Mouse (Mus musculus): ENCODE measurements around the gene Nsun6.

Nsun6 gene

DNA sequence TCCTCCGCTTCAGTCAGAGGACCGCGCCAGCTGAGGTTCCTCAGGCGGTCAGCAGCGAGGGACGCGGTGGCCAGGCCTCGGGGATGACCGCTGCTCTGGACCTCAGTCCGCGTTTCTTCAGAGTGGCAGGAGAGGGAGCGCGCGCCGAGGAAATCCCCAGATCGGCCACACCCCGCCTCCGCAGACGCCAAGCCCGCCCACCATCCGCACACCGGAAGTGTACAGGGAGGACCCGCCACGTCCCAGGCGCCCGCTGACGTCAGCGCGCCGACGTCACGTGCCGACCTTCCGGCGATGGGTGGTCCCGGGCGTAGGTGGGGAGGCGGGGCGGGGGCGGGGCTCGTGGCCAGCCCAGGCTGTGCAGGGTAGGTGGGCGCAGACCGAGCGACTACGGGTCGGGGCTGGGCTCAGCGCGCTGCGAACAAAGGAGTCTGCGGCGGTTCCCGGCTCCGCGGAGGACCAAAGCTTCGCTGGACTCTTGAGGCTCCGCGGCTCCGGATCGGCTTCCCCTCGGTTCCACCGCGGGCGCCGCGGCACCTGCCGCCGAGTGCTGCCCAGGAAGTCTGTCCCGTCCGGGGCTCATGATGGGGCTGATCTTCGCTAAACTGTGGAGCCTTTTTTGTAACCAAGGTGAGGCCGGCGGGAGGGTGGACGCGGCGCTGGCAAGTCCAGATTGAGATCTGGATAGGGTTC lies at the start of gene Nsun6:
Gene Nsun6, minus strand, starts transcription at position 125 of the 693 bp plus-strand sequence.
- POLR2A ChIA-PET: interaction anchor here in 3 of 4 experiments (0.8 to 2.7 kb wide), 12 partner anchors 8 to 1301 kb away, joined by 3 to 11 read pairs (median 4); partner anchors contain the start of gene Plxdc2 (in 1 of the 3)
- CTCF ChIA-PET: interaction anchor here in 1 of 4 experiments (0.6 kb wide), 1 partner anchor 881 kb away, joined by 3 read pairs; no protein-coding TSS in a partner anchor

DNA sequence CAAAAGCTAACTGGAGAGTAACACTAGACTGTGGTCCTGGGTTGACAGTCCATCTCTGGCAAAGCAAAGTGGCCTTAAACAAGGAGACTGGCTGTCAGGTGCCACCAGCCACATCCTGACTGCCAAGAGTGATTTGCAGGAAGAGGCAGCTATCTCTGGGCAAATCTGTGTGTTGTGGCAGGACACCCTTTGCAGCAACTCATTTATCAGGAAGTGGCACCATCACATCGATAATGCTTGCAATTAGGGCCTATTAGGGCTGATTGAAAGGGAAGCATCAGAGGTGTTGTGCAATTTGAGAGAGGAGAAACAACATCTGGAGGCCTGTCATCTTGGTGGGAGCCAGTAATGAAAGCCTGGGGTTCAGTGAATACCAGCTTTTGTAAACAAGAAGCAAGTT lies 49.5 kb upstream of the Nsun6 start:
- ChIA-PET POLR2A (no interaction called here), CTCF (no interaction called here)

DNA sequence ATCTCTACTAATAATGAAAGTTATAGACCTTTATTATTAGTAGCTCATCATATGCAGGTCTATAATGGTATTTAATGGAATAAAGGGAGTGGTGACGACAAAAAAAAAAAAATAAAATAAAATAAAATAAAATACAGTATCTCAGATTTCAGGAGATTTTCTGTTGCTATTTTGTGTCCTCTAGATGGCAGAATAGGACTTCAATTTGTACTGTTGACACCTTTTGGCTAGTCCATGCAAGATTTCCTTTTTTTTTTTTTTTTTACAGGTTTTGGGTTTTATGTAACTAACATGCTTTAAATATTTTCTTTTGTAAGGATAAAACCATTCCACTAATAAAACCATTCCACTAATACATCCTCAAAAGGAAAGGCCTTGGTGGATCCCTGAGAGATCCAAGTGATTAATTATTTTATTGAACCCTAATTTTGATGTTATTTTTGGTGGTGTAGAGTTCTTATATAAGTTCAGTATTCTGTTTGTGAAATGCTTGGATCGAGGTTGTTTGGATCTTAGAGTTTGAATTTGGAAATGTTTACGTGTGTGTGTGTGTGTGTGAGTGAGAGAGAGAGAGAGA lies 41.7 kb upstream of the Nsun6 start:
- ChIA-PET POLR2A (no interaction called here), CTCF (no interaction called here)

GRCm38 (mm10) chr2:15087308-15087707 lies 32.4 kb upstream of the Nsun6 start:
- ChIA-PET POLR2A (no interaction called here), CTCF (no interaction called here)

DNA sequence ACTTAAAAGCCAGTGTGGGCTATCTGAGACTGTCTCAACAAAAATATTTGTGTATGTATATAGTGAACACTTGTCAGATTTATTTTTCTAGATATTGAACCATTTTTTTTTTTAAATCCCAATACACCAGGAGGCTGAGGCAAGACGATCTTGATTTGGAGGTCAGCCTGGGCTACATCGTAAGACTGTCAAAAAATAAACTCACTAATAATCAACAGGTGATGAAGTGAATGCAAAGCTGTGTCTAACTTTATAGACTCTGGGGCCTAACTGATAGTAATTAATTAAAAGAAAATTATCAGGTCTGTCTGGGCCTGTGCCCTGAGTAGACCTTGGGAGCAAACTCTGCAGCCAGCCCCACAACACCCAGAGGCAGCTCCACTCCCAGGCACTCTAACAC lies 28.8 kb upstream of the Nsun6 start:
- ChIA-PET POLR2A (no interaction called here), CTCF (interaction anchor here in 1 of 4 experiments (0.6 kb wide), 1 partner anchor 43 kb away, joined by 3 read pairs; no protein-coding TSS in a partner anchor)

GRCm38 (mm10) chr2:15067091-15067490 lies 12.2 kb upstream of the Nsun6 start:
- ChIA-PET CTCF (no interaction called here), POLR2A (no interaction called here)

- ChIA-PET POLR2A (interaction anchor here in 3 of 4 experiments (0.7 to 2.2 kb wide), 4 partner anchors 8 to 840 kb away, joined by 3 to 8 read pairs (median 4); partner anchors contain the start of gene Nsun6 (in 1 of the 3)), CTCF (no interaction called here)
Observed at GRCm38 (mm10) chr2:15065447-15065846, 10.6 kb upstream of the Nsun6 start.

GRCm38 (mm10) chr2:15064380-15065269 lies 9.8 kb upstream of the Nsun6 start:
- POLR2A ChIA-PET: interaction anchor here in 2 of 4 experiments (0.7 to 2.2 kb wide), 7 partner anchors 9 to 840 kb away, joined by 3 to 8 read pairs (median 3); partner anchors contain the start of gene Nsun6 (in 1 of the 2)
- CTCF ChIA-PET: no interaction called here

DNA sequence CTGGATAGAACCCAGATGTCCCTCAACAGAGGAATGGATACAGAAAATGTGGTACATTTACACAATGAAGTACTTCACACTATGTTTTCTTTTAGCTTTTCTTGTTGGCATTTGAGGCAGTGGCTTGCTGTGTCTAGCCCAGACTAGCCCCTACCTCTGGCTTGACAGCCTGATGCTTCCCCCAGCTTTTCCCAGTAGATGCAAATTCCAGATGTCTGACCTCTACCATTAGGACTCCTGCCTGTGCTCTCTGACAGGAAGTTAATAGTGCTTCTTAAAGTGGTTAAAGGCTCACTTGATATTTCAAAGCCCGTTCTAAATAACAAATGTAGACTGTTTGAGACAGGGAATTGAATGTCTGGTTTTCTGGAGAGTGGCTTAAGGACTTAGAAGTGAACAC lies 8.9 kb upstream of the Nsun6 start:
- ChIA-PET CTCF (no interaction called here), POLR2A (interaction anchor here in 3 of 4 experiments (0.6 to 1.3 kb wide), 5 partner anchors 9 to 162 kb away, joined by 3 to 6 read pairs (median 4); partner anchors contain the start of genes Nsun6 (in 2 of the 3) and Arl5b (in 1 of the 3))

DNA sequence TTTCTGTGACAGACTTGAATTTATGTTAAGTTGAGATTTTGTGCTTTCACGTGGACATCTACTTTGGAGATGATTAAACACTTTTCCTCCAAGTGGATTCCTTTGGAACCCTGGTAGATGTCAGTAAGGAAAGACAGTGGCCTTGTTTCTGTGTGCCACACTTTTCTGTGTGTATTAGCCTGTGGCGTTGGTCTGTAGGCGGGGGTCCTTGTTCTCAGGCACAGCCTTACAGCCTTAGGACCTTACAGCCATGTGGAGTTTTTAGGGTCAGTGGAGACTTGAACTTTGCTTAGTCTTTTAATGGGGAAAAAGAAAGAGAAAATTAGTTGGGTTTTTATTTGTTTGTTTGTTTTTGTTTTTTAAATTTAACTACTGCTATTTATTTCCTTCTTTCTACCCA lies 6.0 kb upstream of the Nsun6 start:
- CTCF ChIA-PET: no interaction called here
- POLR2A ChIA-PET: interaction anchor here in 2 of 4 experiments (1.1 to 1.4 kb wide), 4 partner anchors 11 to 14 kb away, joined by 3 to 4 read pairs (median 3); partner anchors contain the start of gene Arl5b (in 2 of the 2)

DNA sequence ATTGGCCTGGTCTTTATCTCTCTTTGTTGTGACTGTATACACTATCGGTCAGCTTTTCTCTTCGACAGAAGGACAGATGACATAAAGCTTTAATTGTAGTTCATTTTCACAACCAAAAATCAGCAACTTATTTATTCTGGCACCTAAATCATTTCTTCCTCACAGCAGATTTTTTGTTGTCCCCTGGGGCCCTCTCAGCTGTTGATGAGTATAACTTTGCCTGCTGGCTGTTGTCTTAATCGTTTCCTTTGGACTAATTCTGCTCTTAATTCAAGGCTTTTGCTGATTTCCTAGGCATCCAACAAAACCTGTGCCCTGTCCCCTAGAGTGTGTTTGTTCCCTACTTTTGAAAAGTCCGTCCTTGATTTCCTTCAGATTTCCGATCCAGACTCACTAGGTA lies 3.4 kb upstream of the Nsun6 start:
- ChIA-PET CTCF (no interaction called here), POLR2A (interaction anchor here in 3 of 4 experiments (0.7 to 1.7 kb wide), 3 partner anchors 8 to 20 kb away, joined by 3 to 5 read pairs (median 4); partner anchors contain the start of gene Arl5b (in 2 of the 3))

DNA sequence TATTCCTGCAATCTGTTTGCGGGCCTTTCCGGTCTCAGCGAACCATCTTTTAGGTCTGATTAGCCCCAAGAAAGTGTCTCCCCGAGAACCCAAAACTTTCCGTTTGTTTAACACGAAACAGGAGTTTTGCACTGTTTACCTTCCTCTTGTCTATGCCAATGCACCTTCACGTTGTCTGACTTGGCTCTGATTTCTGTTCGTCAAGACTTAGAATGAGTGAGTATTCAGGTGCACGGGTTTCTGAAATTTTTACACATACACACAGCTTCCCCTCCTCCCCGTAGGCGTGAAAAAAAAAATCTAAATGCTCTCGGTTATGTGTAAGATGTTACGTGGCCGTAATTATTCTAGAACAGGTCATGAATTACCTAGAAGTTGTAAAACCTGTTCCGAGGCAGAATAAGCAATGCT lies 877 bp upstream of the Nsun6 start:
- POLR2A ChIA-PET: interaction anchor here in 2 of 4 experiments (0.5 to 2.7 kb wide), 8 partner anchors 8 to 356 kb away, joined by 3 to 11 read pairs (median 4); no protein-coding TSS in a partner anchor
- CTCF ChIA-PET: no interaction called here

DNA sequence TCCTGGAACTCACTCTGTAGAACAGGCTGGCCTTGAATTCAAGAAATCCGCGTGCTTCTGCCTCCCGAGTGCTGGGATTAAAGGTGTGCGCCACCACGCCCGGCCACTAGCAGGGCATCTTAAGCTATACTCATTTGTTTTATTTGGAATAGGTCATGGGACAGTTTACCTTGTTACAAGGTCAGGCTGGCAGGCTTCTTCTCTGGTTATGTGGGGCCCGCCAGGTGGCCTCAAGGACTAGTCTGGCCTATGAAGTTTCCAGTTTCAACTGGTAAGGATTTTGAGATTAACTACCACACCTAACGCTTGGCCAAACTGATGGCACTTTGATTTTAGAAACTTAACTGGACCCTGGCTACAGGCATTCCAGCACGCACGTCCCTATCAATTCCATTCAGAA lies 373 bp downstream of the Nsun6 start:
- CTCF ChIA-PET: interaction anchor here in 1 of 4 experiments (0.6 kb wide), 1 partner anchor 882 kb away, joined by 3 read pairs; no protein-coding TSS in a partner anchor
- POLR2A ChIA-PET: interaction anchor here in 3 of 4 experiments (0.6 to 2.7 kb wide), 12 partner anchors 9 to 1988 kb away, joined by 3 to 11 read pairs (median 4); partner anchors contain the start of gene Plxdc2 (in 1 of the 3)

GRCm38 (mm10) chr2:15049117-15049873 lies 5.6 kb downstream of the Nsun6 start, which contains the start of gene Arl5b:
Arl5b (plus strand) TSS chr2:15049395.
- ChIA-PET POLR2A (interaction anchor here (0.6 to 1.5 kb wide), 17 partner anchors 8 to 478 kb away, joined by 3 to 6 read pairs (median 4); no protein-coding TSS in a partner anchor), CTCF (interaction anchor here (0.6 to 1.4 kb wide), 6 partner anchors 8 to 1887 kb away, joined by 3 to 7 read pairs (median 4); no protein-coding TSS in a partner anchor)

DNA sequence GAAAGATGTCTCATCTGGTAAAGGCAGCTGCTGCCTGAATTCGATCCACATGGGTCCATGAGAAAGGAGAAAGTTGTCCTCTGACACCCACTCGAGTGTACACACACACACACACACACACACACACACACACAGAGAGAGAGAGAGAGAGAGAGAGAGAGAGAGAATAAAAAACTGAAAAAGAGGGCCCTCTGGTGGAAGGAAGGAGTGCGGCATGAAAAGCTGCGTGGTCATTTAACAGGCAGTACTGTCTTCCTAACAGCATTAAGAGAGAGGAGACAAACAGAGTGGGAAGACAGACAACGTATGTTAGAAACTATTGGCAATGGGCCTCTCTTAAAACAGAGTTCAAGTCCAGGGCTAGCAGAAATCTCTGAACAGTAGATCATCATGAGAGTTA lies 14.5 kb downstream of the Nsun6 start:
- CTCF ChIA-PET: interaction anchor here (0.6 to 1.2 kb wide), 35 partner anchors 9 to 1979 kb away, joined by 3 to 7 read pairs (median 4); partner anchors contain the start of gene Arl5b (in 4 of the 4)

GRCm38 (mm10) chr2:15038705-15039104 lies 16.2 kb downstream of the Nsun6 start:
- ChIA-PET CTCF (no interaction called here), POLR2A (no interaction called here)

More for the DNA sequence above, 14.5 kb downstream of the Nsun6 start:
- POLR2A ChIA-PET: interaction anchor here in 3 of 4 experiments (0.6 to 1.6 kb wide), 6 partner anchors 9 to 369 kb away, joined by 3 to 6 read pairs (median 4); partner anchors contain the start of genes Arl5b (in 1 of the 3) and Nsun6 (in 1 of the 3)

DNA sequence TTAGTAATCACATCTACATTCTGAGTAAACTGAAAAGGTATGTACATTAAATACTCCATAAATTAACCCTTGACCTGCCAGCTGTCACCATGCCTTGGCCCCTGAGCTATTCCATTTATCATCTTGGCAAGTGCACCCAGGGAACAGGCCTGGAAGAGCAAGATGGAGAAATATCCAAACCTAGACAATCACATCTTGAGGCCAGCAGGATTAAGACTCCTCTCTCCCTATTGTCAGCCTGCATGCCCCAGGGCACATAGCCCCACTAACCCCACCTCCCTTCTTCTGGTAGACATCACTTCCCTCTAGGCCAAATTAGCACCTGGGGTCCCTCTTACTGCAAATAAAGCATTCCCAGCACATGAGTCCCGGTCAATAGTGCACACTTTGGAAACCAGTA lies 27.1 kb downstream of the Nsun6 start:
- CTCF ChIA-PET: no interaction called here
- POLR2A ChIA-PET: no interaction called here

DNA sequence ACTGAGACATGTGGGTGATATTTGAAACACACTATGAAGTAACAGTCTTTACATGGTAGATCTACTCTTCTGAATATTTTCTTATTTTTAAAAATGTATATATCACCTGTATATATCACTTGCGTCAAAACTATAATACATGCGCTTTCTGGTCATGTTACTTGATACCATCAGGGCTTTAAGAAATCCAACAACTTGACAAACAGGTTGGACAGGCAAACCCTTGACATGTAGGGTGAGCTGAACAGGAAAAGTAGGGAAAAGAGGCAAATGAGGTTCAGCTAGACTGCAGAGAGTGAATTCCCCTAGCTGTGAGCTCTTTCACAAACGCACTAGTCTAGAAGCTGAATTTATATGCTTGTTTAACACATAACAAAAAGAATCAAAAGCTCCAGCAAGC lies 28.1 kb downstream of the Nsun6 start:
- CTCF ChIA-PET: interaction anchor here in 1 of 4 experiments (0.7 kb wide), 1 partner anchor 14 kb away, joined by 4 read pairs; no protein-coding TSS in a partner anchor
- POLR2A ChIA-PET: no interaction called here

Data from embryonic stem cell, embryonic (primary cell).